Mouse (Mus musculus) midbrain, embryonic 16.5 days (tissue): ENCODE data around the gene Kdm3a. TPM values are rescaled to one million over a fixed set of nuclear protein-coding genes. Genes with fewer than 3 reads are reported as not detected.
A peak's percentile ranks its signal among the peaks of the same experiment; 100 is the strongest.

Source experiments
- ATAC-seq: fragments of 200-750 bp; cut with Nextera tagmentation; 2 replicates; pipeline ENCODE4 v1.8.0; 2017; ENCODE audit warnings: moderate TSS enrichment
- H3K27ac ChIP-seq: fragments of 300-500 bp; sonication (generic); 2 replicates; pipeline ENCODE4 v1.5.1; 2014; ENCODE audit warnings: mild to moderate bottlenecking, low read length, mixed read lengths
- H3K27me3 ChIP-seq: fragments of 300-500 bp; sonication (generic); 2 replicates; pipeline ENCODE4 v1.6.1; 2014; ENCODE audit warnings: low read depth, low read length, mixed read lengths; ENCODE audit not compliant: control insufficient read depth, insufficient read depth
- H3K36me3 ChIP-seq: fragments of 300-500 bp; sonication (generic); 2 replicates; pipeline ENCODE4 v1.6.1; 2014; ENCODE audit warnings: mild to moderate bottlenecking, low read length, moderate library complexity, mixed read lengths; ENCODE audit not compliant: control insufficient read depth, insufficient read depth
- H3K4me1 ChIP-seq: fragments of 300-500 bp; sonication (generic); 2 replicates; pipeline ENCODE4 v1.6.1; 2014; ENCODE audit warnings: mild to moderate bottlenecking, low read length, mixed read lengths; ENCODE audit not compliant: control insufficient read depth, insufficient read depth
- H3K4me2 ChIP-seq: fragments of 300-500 bp; sonication (generic); 2 replicates; pipeline ENCODE4 v1.6.1; 2014; ENCODE audit warnings: mild to moderate bottlenecking, low read length, mixed read lengths
- H3K4me3 ChIP-seq: fragments of 300-500 bp; sonication (generic); 2 replicates; pipeline ENCODE4 v1.5.1; 2014; ENCODE audit warnings: low read depth, mild to moderate bottlenecking, low read length, moderate library complexity, mixed read lengths
- H3K9ac ChIP-seq: fragments of 300-500 bp; sonication (generic); 2 replicates; pipeline ENCODE4 v1.6.1; 2014; ENCODE audit warnings: low read depth, low read length, mixed read lengths
- H3K9me3 ChIP-seq: fragments of 300-500 bp; sonication (generic); replicated peaks from 2 replicates; pipeline ENCODE4 v1.6.1; 2014; ENCODE audit warnings: mild to moderate bottlenecking, low read length, mixed read lengths; ENCODE audit not compliant: control insufficient read depth, poor library complexity, severe bottlenecking
- WGBS: fragments of 180-500 bp; shearing (Covaris S2); extraction: QIAGEN DNeasy Blood & Tissue Kit; methylation state at CpG from one replicate; pipeline ENCODE4 v1.1.7; 2014; 5-methylcytosine and 5-hydroxymethylcytosine counted together
- polyA plus RNA-seq: library from polyadenylated mRNA; unstranded; fragments of >200 nt; fragmentation: Nextera tagmentation; extraction: Ambion mirVana; gene quantifications from 2 replicates; pipeline ENCODE4 v1.2.1, GENCODE M21; 2015

The Kdm3a gene
- 33.7 and 40.9 TPM in 2 replicates for polyA plus RNA-seq

GRCm38 (mm10) chr6:71632829-71633662 is at the start of gene Kdm3a:
Gene Kdm3a, minus strand, starts transcription at chr6:71632990.
- Histone ChIP-seq H3K4me2 (peak within 1 kb of the TSS; percentile 73), H3K36me3 (no peaks in the 10 kb centered on the region), H3K27me3 (peaks cover 7% of the 10 kb centered on the region), H3K4me1 (peaks cover 24% of the 10 kb centered on the region), H3K27ac (peak within 1 kb of the TSS; percentile 100), H3K9me3 (no peaks in the 10 kb centered on the region), H3K4me3 (peak within 1 kb of the TSS; percentile 92), H3K9ac (peak within 1 kb of the TSS; percentile 76)
- peak; percentile 98 for ATAC-seq
- WGBS = under 1% methylated on average over 55 of the region's 63 CpGs

- H3K9ac ChIP-seq = no peak overlapping the region
- ATAC-seq = no peak
- no peaks in the 10 kb centered on the region for H3K27me3 ChIP-seq
- no peak overlapping the region for H3K27ac ChIP-seq
- no peaks in the 10 kb centered on the region for H3K9me3 ChIP-seq
- no peaks in the 10 kb centered on the region for H3K36me3 ChIP-seq
- no peaks in the 10 kb centered on the region for H3K4me1 ChIP-seq
- 70% methylated on average over 7 of the region's 7 CpGs for WGBS
- no peak overlapping the region for H3K4me2 ChIP-seq
- H3K4me3 ChIP-seq = no peak overlapping the region
These were observed 46.1 kb upstream of the Kdm3a start for GRCm38 (mm10) chr6:71678891-71679290.

GRCm38 (mm10) chr6:71673166-71673565 is 40.4 kb upstream of the Kdm3a start:
- Histone ChIP-seq H3K4me3 (no peak overlapping the region), H3K9ac (no peak overlapping the region), H3K27me3 (no peaks in the 10 kb centered on the region), H3K4me1 (no peaks in the 10 kb centered on the region), H3K36me3 (no peaks in the 10 kb centered on the region), H3K27ac (no peak overlapping the region), H3K9me3 (no peaks in the 10 kb centered on the region), H3K4me2 (no peak overlapping the region)
- 68% methylated on average over 2 of the region's 2 CpGs for WGBS
- no peak for ATAC-seq

- Histone ChIP-seq H3K4me3 (no peak overlapping the region), H3K4me2 (no peak overlapping the region), H3K27me3 (no peaks in the 10 kb centered on the region), H3K9ac (no peak overlapping the region), H3K4me1 (no peaks in the 10 kb centered on the region), H3K36me3 (no peaks in the 10 kb centered on the region), H3K27ac (no peak overlapping the region), H3K9me3 (no peaks in the 10 kb centered on the region)
- no peak for ATAC-seq
- 66% methylated on average over 1 of the region's 1 CpGs for WGBS
These were observed 31.7 kb upstream of the Kdm3a start for GRCm38 (mm10) chr6:71664511-71664910.

GRCm38 (mm10) chr6:71658290-71658689 is 25.5 kb upstream of the Kdm3a start:
- WGBS = 72% methylated on average over 2 of the region's 2 CpGs
- Histone ChIP-seq H3K36me3 (no peaks in the 10 kb centered on the region), H3K27me3 (no peaks in the 10 kb centered on the region), H3K4me1 (no peaks in the 10 kb centered on the region), H3K4me2 (no peak overlapping the region), H3K9ac (no peak overlapping the region), H3K4me3 (no peak overlapping the region), H3K9me3 (no peaks in the 10 kb centered on the region), H3K27ac (no peak overlapping the region)
- no peak for ATAC-seq

- no peaks in the 10 kb centered on the region for H3K27me3 ChIP-seq
- ATAC-seq = no peak
- WGBS = 75% methylated on average over 3 of the region's 3 CpGs
These were observed 23.0 kb upstream of the Kdm3a start for GRCm38 (mm10) chr6:71655835-71656234.

GRCm38 (mm10) chr6:71651868-71652267 is 19.1 kb upstream of the Kdm3a start:
- H3K9me3 ChIP-seq = no peaks in the 10 kb centered on the region
- no peak overlapping the region for H3K4me2 ChIP-seq
- H3K4me3 ChIP-seq = no peak overlapping the region
- no peak for ATAC-seq
- no peaks in the 10 kb centered on the region for H3K36me3 ChIP-seq
- H3K4me1 ChIP-seq = no peaks in the 10 kb centered on the region
- no peak overlapping the region for H3K9ac ChIP-seq
- no peak overlapping the region for H3K27ac ChIP-seq
- 94% methylated on average over 2 of the region's 2 CpGs for WGBS
- H3K27me3 ChIP-seq = no peaks in the 10 kb centered on the region

More at GRCm38 (mm10) chr6:71655835-71656234, 23.0 kb upstream of the Kdm3a start:
- Histone ChIP-seq H3K27ac (no peak overlapping the region), H3K9me3 (no peaks in the 10 kb centered on the region), H3K9ac (no peak overlapping the region), H3K4me1 (no peaks in the 10 kb centered on the region), H3K36me3 (no peaks in the 10 kb centered on the region), H3K4me2 (no peak overlapping the region), H3K4me3 (no peak overlapping the region)

GRCm38 (mm10) chr6:71632486-71632828 is 333 bp downstream of the Kdm3a start:
- peaks cover 4% of the 10 kb centered on the region; the same call in 1 of the 2 replicates for H3K27me3 ChIP-seq
- no peak for ATAC-seq
- WGBS = under 1% methylated on average over 31 of the region's 41 CpGs

GRCm38 (mm10) chr6:71631706-71632461 is 906 bp downstream of the Kdm3a start:
- Histone ChIP-seq H3K4me1 (peaks cover 24% of the 10 kb centered on the region), H3K9me3 (no peaks in the 10 kb centered on the region), H3K36me3 (no peaks in the 10 kb centered on the region), H3K9ac (peak overlapping the region; percentile 76), H3K27ac (peak overlapping the region; percentile 100), H3K4me2 (peak overlapping the region; percentile 73), H3K27me3 (peaks cover 4% of the 10 kb centered on the region; the same call in 1 of the 2 replicates), H3K4me3 (peak overlapping the region; percentile 92)
- WGBS = 1% methylated on average over 42 of the region's 42 CpGs
- ATAC-seq = peak; percentile 4; the same call in 1 of the 2 replicates

More at GRCm38 (mm10) chr6:71632486-71632828, 333 bp downstream of the Kdm3a start:
- H3K36me3 ChIP-seq = no peaks in the 10 kb centered on the region
- H3K4me1 ChIP-seq = peaks cover 24% of the 10 kb centered on the region
- peak overlapping the region; percentile 76 for H3K9ac ChIP-seq
- peak overlapping the region; percentile 92 for H3K4me3 ChIP-seq
- H3K4me2 ChIP-seq = peak overlapping the region; percentile 73
- peak overlapping the region; percentile 100 for H3K27ac ChIP-seq
- H3K9me3 ChIP-seq = no peaks in the 10 kb centered on the region
